Mouse (Mus musculus): ENCODE results near the gene Rnase2b. TPM values are rescaled to one million over a fixed set of nuclear protein-coding genes. Genes with fewer than 3 reads are reported as not detected.
A peak's percentile ranks its signal among the peaks of the same experiment; 100 is the strongest.
"Not testable (repeated sequence)": the region's sequence is repeated elsewhere in the genome, so short reads cannot be mapped to it uniquely, and the experiment has no call there.

Gene Rnase2b
- polyA plus RNA-seq (2012) = not detected in 2 replicates

DNA sequence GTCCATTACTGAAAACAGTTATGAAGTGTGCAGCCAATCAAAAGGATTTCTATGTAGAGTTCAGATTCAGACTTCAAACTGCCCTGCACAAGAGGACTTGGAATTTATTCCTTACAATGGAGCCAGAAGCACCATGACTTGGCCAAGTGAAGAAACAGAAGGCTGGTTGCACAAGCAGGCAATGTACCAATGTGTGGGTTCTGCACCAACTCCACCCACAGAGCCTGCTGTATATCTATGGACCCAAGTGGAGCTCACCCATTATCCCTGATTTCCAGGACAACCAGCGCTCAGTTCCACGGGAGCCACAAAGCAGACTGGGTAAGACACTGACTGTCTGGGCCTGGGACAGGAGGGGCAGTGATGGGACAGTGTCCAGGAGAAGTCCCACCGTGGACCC is at the start of gene Rnase2b:
Gene Rnase2b, plus strand, starts transcription at position 285 of the 400 bp plus-strand sequence.
- Histone ChIP-seq H3K4me1 (ENCODE audit: control insufficient read depth) (peaks cover 27% of the 10 kb centered on the region), H3K27me3 (ENCODE audit: control insufficient read depth) (peaks cover 22% of the 10 kb centered on the region)
- H3K9me3 ChIP-seq (ENCODE audit: control insufficient read depth, low read length); H3K4me3 ChIP-seq (replicated peaks); H3K36me3 ChIP-seq (ENCODE audit: control insufficient read depth): not testable (repeated sequence)

DNA sequence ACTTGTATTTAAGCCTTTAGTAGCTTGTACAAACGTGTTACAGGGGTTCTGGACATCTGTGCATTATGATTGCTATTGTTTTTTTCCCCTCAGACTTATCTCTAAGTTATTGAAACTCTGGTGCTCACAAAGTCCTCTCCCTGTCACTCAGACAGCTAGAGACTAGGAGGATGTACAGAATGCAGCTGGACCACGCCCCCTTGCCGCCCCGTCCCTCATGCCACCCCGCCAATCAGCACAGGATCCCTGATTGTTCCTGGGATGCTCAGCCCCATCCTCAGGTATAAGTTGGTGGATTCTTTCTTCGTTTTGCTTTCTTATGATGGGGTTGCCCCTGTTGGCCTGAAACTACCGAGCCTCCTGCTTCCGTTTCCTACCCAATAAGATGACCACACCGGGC is 48.6 kb upstream of the Rnase2b start:
- Histone ChIP-seq H3K27me3 (ENCODE audit: control insufficient read depth) (no peaks in the 10 kb centered on the region), H3K4me3 (replicated peaks) (no peak overlapping the region), H3K36me3 (ENCODE audit: control insufficient read depth) (no peaks in the 10 kb centered on the region), H3K9me3 (ENCODE audit: control insufficient read depth, low read length) (no peaks in the 10 kb centered on the region), H3K4me1 (ENCODE audit: control insufficient read depth) (peaks cover 23% of the 10 kb centered on the region)
- no peak for TF ChIP-seq GATA1 (IDR thresholded peaks at IDR 0.05; ENCODE audit: low read length)
- TF ChIP-seq TAL1 (IDR thresholded peaks at IDR 0.05; ENCODE audit: low read length) = no peak

DNA sequence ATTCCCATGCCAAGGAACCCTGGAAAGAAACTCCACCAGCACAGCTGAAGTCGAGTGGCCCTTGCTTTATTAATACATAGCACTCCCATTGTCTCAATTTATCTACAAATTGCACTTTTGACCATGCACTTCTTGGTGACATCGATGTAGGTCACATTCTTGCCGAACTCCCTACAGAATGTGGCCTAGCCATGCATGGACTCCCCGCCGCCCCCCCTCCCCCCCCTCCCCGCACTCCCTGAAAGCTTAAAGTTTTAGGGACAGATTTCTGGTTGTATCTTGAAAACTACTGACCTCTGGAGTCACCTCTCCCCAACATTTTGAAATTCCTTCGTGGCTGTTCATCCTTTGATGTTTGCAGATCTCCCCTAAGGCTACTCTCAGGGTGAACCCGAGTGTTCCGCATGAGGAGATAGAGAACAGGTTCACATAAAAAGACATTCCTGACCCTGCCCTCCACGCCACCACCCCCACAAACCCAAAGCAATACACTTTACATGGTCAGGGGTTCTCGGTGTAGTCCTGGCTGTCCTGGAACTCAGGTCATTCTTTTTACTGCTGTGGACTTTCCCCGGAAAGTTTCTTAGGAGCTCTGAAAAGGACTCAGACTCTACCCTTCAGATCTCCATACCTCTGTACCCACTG is 48.0 kb upstream of the Rnase2b start, which contains the start of gene Eddm3b:
Gene Eddm3b, plus strand, starts transcription at position 511 of the 645 bp plus-strand sequence.
- H3K9me3 ChIP-seq (ENCODE audit: control insufficient read depth, low read length) = peaks cover under 1% of the 10 kb centered on the region

DNA sequence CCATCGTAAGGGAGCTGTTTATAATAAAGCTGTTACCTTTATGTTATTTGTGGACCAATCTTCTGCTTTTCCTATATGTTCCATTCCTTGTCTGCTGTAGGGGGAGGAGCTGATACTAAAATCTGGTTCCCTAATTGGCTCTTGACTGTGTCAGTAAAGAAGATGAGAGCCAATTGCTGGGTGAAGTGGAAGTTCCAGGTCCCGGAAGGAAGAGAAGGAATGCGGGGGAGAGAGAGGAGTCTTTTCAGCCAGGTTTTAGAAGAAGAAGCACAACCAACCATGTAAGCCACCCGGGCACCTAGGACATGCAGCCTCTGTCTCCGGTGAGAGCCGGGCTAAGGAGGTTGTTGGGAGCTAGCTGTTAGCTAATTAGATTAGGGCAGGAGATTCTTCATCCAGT is 36.4 kb upstream of the Rnase2b start:
- Histone ChIP-seq H3K4me1 (ENCODE audit: control insufficient read depth) (peaks cover 87% of the 10 kb centered on the region), H3K9me3 (ENCODE audit: control insufficient read depth, low read length) (peaks cover 2% of the 10 kb centered on the region; the same call in 1 of the 2 replicates), H3K4me3 (replicated peaks) (peak overlapping the region; percentile 63), H3K27me3 (ENCODE audit: control insufficient read depth) (no peaks in the 10 kb centered on the region), H3K36me3 (ENCODE audit: control insufficient read depth) (peaks cover 5% of the 10 kb centered on the region)
- TF ChIP-seq GATA1 (IDR thresholded peaks at IDR 0.05; ENCODE audit: low read length) (no peak), TAL1 (IDR thresholded peaks at IDR 0.05; ENCODE audit: low read length) (no peak)

More for the DNA sequence above, 48.0 kb upstream of the Rnase2b start, which contains the start of gene Eddm3b:
- H3K36me3 ChIP-seq (ENCODE audit: control insufficient read depth) = no peaks in the 10 kb centered on the region
- no peaks in the 10 kb centered on the region for H3K27me3 ChIP-seq (ENCODE audit: control insufficient read depth)
- H3K4me3 ChIP-seq (replicated peaks) = no peak within 1 kb of the TSS
- H3K4me1 ChIP-seq (ENCODE audit: control insufficient read depth) = peaks cover 23% of the 10 kb centered on the region
- TF ChIP-seq TAL1 (IDR thresholded peaks at IDR 0.05; ENCODE audit: low read length) (no peak), GATA1 (IDR thresholded peaks at IDR 0.05; ENCODE audit: low read length) (no peak)

DNA sequence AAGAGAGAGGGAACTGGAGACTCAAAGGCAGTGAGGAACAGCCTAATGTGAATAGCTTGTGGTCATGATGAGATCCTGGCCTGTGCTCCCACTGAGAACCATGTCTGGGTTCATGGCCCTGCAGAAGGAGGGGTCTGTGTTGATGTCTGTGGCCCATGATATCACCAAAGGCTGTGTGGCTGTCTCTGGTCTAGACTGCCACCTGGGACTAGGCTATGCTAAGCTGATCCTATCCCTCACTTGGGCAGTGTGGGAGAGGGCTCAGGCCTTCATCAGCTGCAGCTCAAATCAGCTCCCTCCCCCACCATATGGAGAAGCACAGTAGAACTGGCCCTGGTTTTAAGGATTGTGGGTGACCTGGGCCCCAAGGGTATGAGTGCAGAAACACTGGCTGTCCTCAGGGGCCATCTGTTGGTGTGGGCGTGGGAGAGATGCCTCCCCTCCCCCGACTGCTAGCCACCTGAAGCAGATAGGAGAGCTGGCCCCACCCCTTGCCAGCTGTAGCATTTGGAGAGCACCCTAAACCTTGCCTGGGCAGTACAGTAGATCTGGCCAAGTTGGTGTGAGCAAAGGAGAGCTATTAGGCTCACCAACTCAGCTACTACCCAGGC is 34.3 kb upstream of the Rnase2b start:
- Histone ChIP-seq H3K4me3 (replicated peaks) (peak overlapping the region; percentile 36), H3K4me1 (ENCODE audit: control insufficient read depth) (peaks cover 95% of the 10 kb centered on the region), H3K9me3 (ENCODE audit: control insufficient read depth, low read length) (peaks cover 2% of the 10 kb centered on the region; the same call in 1 of the 2 replicates), H3K27me3 (ENCODE audit: control insufficient read depth) (no peaks in the 10 kb centered on the region), H3K36me3 (ENCODE audit: control insufficient read depth) (peaks cover 9% of the 10 kb centered on the region)
- TF ChIP-seq TAL1 (IDR thresholded peaks at IDR 0.05; ENCODE audit: low read length) = peak; percentile 49; the same call in 2 of the 3 replicates
- peak; percentile 8; the same call in 1 of the 2 replicates for TF ChIP-seq GATA1 (IDR thresholded peaks at IDR 0.05; ENCODE audit: low read length)

DNA sequence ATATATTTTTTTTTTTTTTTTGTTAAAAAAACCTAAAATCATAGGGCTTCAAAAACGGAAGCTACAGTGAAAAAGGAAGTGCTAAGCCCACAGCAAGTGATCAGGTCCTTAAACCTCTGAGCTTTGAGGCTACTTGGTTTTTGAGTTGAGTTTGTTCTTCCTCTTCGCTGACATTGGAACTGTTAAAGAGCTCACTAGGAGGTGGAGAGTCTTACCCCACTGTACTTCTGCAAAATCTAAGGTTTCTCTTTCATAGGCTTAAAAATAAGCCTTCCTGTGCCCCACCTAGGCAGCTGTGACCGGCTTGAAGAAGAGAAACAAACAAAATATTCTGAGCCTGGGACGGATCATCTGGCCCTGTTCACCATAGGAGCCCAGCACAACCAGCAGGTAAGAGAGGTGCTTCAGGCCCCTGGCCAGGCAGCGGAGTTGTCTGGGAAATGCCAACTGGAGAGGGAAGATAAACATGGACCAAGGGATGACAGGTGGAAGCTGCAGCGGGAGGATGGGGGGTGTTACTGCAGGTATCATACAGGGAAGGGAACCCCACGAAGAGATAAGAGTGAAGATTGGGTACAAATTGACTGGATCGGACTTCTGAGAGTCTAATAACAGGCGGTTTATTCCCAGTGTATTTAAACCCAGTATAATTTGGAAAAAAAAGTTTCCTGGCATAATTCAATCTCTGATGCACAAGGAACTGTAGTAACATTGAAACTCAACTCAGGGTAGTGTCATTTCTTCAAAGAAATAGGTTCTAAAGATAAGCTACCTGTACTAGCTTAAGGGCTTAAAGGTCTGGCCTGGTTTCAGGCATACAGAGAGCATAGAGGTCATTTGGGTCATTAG is 33.1 kb upstream of the Rnase2b start:
- peaks cover 87% of the 10 kb centered on the region for H3K4me1 ChIP-seq (ENCODE audit: control insufficient read depth)
- TF ChIP-seq TAL1 (IDR thresholded peaks at IDR 0.05; ENCODE audit: low read length) (peak; percentile 39; the same call in 1 of the 3 replicates), GATA1 (IDR thresholded peaks at IDR 0.05; ENCODE audit: low read length) (peak; percentile 49; the same call in 1 of the 2 replicates)
- H3K4me3 ChIP-seq (replicated peaks) = peak overlapping the region; percentile 63
- H3K27me3 ChIP-seq (ENCODE audit: control insufficient read depth) = no peaks in the 10 kb centered on the region
- H3K36me3 ChIP-seq (ENCODE audit: control insufficient read depth) = peaks cover 9% of the 10 kb centered on the region
- peaks cover 2% of the 10 kb centered on the region; the same call in 1 of the 2 replicates for H3K9me3 ChIP-seq (ENCODE audit: control insufficient read depth, low read length)

DNA sequence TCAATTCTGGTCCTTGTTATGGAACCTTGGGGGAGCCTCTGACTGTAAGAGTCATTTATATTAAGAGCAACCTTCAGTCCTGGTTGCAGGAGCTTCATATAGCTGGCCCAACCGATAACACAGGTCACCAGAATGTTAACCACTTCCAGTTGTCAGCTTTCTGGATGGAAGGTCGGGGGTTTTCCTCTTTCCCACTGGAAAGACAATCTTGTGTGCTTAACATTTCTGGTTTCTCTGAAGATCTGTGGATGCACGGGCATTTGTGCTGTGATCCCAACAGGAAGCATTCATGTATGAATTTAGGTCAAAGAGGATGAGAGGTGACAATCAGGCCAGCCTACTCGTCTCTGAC is 32.5 kb upstream of the Rnase2b start:
- no peaks in the 10 kb centered on the region for H3K27me3 ChIP-seq (ENCODE audit: control insufficient read depth)
- H3K4me1 ChIP-seq (ENCODE audit: control insufficient read depth) = peaks cover 81% of the 10 kb centered on the region
- peaks cover 2% of the 10 kb centered on the region; the same call in 1 of the 2 replicates for H3K9me3 ChIP-seq (ENCODE audit: control insufficient read depth, low read length)
- TF ChIP-seq TAL1 (IDR thresholded peaks at IDR 0.05; ENCODE audit: low read length) (no peak), GATA1 (IDR thresholded peaks at IDR 0.05; ENCODE audit: low read length) (no peak)
- peak overlapping the region; percentile 63 for H3K4me3 ChIP-seq (replicated peaks)
- peaks cover 9% of the 10 kb centered on the region for H3K36me3 ChIP-seq (ENCODE audit: control insufficient read depth)

DNA sequence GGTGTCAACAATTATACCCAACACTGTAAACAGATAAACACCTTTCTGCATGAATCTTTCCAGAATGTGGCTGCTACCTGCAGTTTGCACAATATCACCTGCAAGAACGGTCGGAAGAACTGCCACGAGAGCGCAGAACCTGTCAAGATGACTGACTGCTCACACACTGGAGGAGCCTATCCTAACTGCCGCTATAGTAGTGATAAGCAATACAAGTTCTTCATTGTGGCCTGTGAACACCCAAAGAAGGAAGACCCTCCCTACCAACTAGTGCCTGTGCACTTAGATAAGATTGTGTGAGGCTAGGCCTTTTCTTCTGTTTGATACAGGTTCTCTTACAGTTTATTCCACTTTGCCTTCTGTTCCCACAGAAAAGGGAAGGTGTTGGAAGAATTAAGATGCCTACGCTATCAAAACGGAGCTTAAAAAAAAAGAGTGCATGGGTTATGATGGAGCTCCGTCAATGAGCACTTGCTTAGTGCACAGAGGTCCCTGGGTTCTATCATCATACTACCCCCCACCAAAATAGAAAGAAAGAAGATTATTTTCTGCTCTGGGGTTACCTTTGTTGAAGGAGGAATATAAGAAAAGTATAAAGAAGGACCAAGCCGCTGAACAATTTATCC is 31.6 kb upstream of the Rnase2b start:
- peaks cover 2% of the 10 kb centered on the region; the same call in 1 of the 2 replicates for H3K9me3 ChIP-seq (ENCODE audit: control insufficient read depth, low read length)
- peaks cover 9% of the 10 kb centered on the region for H3K36me3 ChIP-seq (ENCODE audit: control insufficient read depth)
- H3K27me3 ChIP-seq (ENCODE audit: control insufficient read depth) = no peaks in the 10 kb centered on the region
- TF ChIP-seq GATA1 (IDR thresholded peaks at IDR 0.05; ENCODE audit: low read length) (peak; percentile 72), TAL1 (IDR thresholded peaks at IDR 0.05; ENCODE audit: low read length) (peak; percentile 70)
- peaks cover 74% of the 10 kb centered on the region for H3K4me1 ChIP-seq (ENCODE audit: control insufficient read depth)
- peak overlapping the region; percentile 63 for H3K4me3 ChIP-seq (replicated peaks)
